Mouse (Mus musculus) adrenal gland, postnatal 10 days (tissue): ENCODE measurements around the gene Ptar1. TPM values are rescaled to one million over a fixed set of nuclear protein-coding genes. Genes with fewer than 3 reads are reported as not detected.
"Not testable (repeated sequence)": the region's sequence is repeated elsewhere in the genome, so short reads cannot be mapped to it uniquely, and the experiment has no call there.

Experiments
- DNase-seq: peaks from one replicate; pipeline ENCODE4 v3.0.0; 2021; ENCODE audit warnings: mixed read lengths
- long read RNA-seq, 2 experiments: library from polyadenylated mRNA; stranded (forward); transcript quantifications; one replicate each; pipeline ENCODE4 v2.0.0; 2021
- total RNA-seq, 2 experiments: library from RNA; stranded (reverse); gene quantifications; 2 replicates each; pipeline ENCODE4 v1.2.3; 2021

Ptar1 gene
- 10 to 100 TPM; 25.0 to 27.5 TPM for total RNA-seq
- long read RNA-seq, experiment 1, full-length matches to known transcripts = 2 of 3 reads
- long read RNA-seq, experiment 1, partial matches to known transcripts = 0 of 3 reads
- long read RNA-seq, experiment 1, other reads (novel, unspliced or antisense) = 1 of 3 reads
- long read RNA-seq, experiment 2, full-length matches to known transcripts = 1 of 1 reads
- long read RNA-seq, experiment 2, partial matches to known transcripts = 0 of 1 reads
- long read RNA-seq, experiment 2, other reads (novel, unspliced or antisense) = 0 of 1 reads

- peak; percentile 98 for DNase-seq
Measured at GRCm38 (mm10) chr19:23687296-23688021, at the start of gene Ptar1. Ptar1 (plus strand) TSS chr19:23687429.

- no peak for DNase-seq
Measured at GRCm38 (mm10) chr19:23643819-23644218, 43.4 kb upstream of the Ptar1 start.

- DNase-seq = no peak
Measured at GRCm38 (mm10) chr19:23645347-23645746, 41.9 kb upstream of the Ptar1 start.

- no peak for DNase-seq
Measured at GRCm38 (mm10) chr19:23647308-23647707, 39.9 kb upstream of the Ptar1 start.

- DNase-seq = peak; percentile 78
Measured at GRCm38 (mm10) chr19:23652644-23653043, 34.6 kb upstream of the Ptar1 start, which contains the start of gene 1700028P14Rik. 1700028P14Rik (minus strand) TSS chr19:23652812.

- no peak for DNase-seq
Measured at GRCm38 (mm10) chr19:23653154-23653553, 34.1 kb upstream of the Ptar1 start.

GRCm38 (mm10) chr19:23657261-23657932, 29.8 kb upstream of the Ptar1 start:
- no peak for DNase-seq

GRCm38 (mm10) chr19:23658350-23658749, 28.9 kb upstream of the Ptar1 start:
- DNase-seq = no peak

GRCm38 (mm10) chr19:23664083-23664482, 23.1 kb upstream of the Ptar1 start:
- no peak for DNase-seq

- DNase-seq = no peak
Measured at GRCm38 (mm10) chr19:23668142-23668655, 19.0 kb upstream of the Ptar1 start.

- no peak for DNase-seq
Measured at GRCm38 (mm10) chr19:23673021-23673420, 14.2 kb upstream of the Ptar1 start.

- DNase-seq = not testable (repeated sequence)
Measured at GRCm38 (mm10) chr19:23675656-23676055, 11.6 kb upstream of the Ptar1 start.

- DNase-seq = no peak
Measured at GRCm38 (mm10) chr19:23686962-23687295, 300 bp upstream of the Ptar1 start.

GRCm38 (mm10) chr19:23688421-23688946, 1.3 kb downstream of the Ptar1 start:
- peak; percentile 10 for DNase-seq

- no peak for DNase-seq
Measured at GRCm38 (mm10) chr19:23694344-23694743, 7.1 kb downstream of the Ptar1 start.

GRCm38 (mm10) chr19:23697861-23698260, 10.6 kb downstream of the Ptar1 start:
- peak; percentile 58 for DNase-seq

- peak; percentile 33 for DNase-seq
Measured at GRCm38 (mm10) chr19:23698366-23698765, 11.1 kb downstream of the Ptar1 start.

- no peak for DNase-seq
Measured at GRCm38 (mm10) chr19:23699131-23699530, 11.9 kb downstream of the Ptar1 start.

- DNase-seq = no peak
Measured at GRCm38 (mm10) chr19:23702896-23703295, 15.7 kb downstream of the Ptar1 start.

- DNase-seq = no peak
Measured at GRCm38 (mm10) chr19:23705383-23705782, 18.2 kb downstream of the Ptar1 start.

- no peak for DNase-seq
Measured at GRCm38 (mm10) chr19:23746506-23746905, 59.3 kb downstream of the Ptar1 start.

- DNase-seq = peak; percentile 20
Measured at GRCm38 (mm10) chr19:23757011-23757410, 69.8 kb downstream of the Ptar1 start.
